Mouse (Mus musculus) c-Kit-positive CD71-positive TER-119-negative erythroid progenitor cells, embryonic 14.5 days (primary cell): ENCODE measurements around the gene Glud1.
"Not testable (repeated sequence)": the region's sequence is repeated elsewhere in the genome, so short reads cannot be mapped to it uniquely, and the experiment has no call there.

Source experiments
- DNase-seq: peaks from one replicate; pipeline ENCODE4 v3.0.0-alpha.2; 2013; ENCODE audit warnings: low read depth

Gene Glud1

DNA sequence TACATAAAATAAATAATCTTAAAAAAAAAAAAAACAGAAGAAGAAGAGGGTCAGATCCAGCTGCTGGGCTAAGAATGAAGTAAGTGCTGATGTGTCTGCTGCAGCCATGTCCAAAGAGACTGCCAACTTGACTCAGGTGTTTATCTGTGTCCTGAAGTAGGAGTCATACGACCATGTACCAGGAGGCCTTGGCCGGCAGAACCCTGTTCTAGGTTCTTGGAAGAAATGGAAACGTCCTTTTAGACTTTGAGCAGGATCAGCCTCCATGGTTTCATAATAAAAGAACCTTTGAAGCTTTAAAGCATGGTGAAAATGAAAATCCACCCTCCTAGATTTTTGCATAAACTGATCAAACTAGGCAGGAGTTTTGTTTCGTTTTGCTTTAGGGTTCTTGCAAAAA lies 43.9 kb downstream of the Glud1 start:
- no peak for DNase-seq

DNA sequence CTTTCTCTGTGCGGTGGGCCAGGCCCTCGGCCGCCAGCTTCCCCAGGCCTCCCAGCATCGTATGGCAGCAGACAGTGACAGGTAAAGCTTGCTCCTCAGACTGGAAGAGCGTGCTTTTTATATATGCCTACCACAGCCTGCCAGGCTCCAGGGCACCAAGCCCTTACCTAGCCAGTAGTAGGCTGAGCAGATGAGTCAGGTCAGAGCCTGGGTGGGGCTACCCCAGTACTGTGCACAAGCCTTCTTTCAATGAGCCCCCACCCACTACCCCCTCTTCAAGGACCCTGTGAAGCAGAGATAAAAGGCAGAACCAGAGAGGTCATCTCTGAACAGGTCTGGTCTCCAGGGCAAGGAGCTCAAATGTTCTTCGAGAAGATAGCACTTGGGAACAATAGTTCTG lies 44.8 kb downstream of the Glud1 start, which contains the start of gene Fam25c:
Fam25c (minus strand) TSS at position 133 of the 400 bp plus-strand sequence.
- no peak for DNase-seq

DNA sequence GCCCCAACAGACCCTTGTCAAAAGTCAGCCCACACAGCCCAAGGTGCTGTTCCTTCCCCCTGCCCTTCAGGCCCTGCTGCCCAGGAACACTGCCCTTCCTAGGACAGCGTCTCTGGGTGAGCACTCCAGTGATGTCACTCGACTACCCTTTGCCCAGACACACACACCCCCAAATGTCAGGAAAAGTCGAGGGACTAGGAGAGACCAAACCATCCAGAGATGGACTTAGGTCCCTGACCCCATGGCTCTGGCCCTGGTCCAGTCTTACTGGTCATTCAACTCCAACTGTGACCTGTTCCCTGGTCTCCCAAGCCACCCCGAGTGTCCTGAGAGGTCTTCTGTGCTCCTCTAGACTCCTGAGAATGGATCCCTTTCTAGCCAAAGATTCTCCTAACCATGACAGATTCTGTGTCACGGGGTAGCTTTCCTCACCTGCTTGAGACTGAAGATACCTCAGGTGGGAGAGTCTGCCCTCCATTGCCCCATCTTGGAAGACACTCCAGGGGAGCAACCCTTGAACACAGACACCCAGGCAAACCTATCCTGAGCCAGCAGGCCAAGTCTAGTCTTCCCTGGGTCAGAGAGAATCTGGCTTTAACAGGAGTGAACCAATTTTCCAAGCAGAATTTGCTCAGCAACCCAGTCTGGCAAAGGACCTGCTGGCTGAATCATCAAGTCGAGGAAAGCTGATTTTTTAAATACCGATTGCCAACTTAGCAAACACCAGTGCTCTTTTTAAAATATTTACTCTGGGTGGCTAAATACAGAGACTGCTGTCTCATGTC lies 47.3 kb downstream of the Glud1 start:
- DNase-seq = no peak

DNA sequence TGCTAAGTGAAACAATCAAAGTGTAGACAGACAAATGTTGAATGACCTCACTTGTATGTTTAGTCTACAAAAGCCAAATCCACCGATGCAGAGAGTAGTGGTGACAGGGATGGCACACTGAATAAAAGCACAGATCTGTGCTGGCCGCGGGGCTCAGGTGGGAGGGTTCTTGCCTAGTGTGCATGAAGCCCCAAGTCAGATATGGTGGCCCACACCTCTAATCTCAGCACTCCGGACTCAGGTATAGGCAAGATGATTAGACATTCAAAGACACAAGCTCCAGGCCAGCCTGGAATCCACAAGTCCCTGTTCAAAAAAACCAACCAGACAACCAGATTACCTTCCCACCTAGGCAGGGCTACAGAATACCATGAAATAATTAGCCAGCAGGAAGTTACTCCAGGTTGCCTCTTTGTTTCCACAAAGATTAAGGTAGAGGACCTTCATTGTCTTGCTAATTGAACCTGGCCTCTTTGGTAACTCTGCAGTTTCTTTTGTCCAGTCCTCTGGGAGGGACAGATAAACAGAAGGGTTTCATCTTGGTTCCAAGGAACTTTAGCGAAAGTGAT lies 49.2 kb downstream of the Glud1 start:
- DNase-seq = no peak

DNA sequence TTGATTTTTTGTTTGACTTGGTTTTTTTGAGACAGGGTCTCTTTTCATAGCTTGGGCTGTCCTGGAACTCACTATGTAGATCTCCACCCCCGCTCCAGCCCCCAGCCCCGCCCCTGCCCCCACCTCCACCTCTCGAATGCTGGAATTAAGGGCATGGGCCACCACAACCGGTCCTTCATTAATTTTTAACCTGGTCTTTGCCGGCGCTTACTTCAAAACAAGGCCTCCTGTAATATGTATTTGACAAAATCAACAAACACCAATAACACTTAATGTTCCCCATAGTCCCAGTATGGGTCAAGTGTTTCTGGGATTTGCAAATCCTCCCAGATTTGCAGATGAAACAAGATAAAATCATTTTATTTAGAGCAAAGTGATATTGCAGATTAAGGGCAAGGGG lies 49.7 kb downstream of the Glud1 start:
- no peak for DNase-seq

DNA sequence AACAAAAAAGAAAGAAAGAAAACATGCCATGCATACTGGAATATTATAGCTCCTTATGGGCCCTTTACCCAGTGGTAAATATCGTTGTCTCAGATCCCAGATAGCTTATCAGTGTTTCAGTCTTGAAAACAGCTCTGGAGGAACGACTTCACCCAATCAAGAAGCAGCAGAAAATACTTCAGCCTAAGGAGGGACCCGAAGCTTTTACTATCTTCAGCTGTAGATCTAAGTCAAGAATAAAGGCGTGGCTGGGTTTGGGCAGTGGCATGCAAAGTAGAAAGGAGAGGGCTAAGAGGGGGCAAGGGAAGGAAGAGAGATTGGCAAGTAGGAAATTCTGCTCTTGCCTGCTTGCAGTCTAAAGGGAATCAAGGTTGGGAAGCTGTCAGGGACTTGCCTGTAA lies 51.6 kb downstream of the Glud1 start:
- DNase-seq = no peak

DNA sequence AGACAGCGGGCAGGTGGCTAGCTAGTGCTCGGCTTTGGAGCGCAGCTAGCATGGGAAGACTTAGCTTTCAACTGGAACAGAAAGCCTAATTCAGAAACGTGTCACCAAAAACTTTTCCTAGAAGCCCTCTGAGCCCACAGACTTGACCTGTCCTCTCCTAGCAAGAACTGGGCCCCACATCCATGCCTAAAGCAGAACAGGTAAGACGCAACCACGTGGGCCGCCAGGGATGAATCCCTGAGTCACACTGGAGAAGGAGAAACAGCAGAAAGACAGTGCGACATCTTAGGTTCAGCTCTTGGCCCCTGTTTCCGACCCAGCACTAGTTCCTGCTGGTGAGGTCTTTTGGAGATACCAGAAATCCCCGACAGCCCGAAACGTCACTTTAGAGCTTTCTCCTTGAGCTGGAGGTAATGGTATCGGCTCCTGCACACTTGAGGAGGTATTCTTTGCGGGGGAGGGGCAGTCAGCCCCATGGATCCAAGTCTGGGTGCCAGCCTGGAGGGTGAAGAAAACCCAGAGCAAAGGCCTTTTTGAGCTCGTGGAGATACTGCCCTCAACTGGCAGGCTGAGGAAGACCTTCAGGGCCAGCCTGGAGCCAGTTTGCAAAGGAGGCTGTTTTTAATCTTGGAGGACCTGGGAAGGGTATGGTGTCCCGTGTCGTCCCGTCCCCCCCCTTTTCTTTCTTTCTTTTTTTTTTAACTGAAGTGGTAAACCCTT lies 52.4 kb downstream of the Glud1 start:
- peak; percentile 25 for DNase-seq

DNA sequence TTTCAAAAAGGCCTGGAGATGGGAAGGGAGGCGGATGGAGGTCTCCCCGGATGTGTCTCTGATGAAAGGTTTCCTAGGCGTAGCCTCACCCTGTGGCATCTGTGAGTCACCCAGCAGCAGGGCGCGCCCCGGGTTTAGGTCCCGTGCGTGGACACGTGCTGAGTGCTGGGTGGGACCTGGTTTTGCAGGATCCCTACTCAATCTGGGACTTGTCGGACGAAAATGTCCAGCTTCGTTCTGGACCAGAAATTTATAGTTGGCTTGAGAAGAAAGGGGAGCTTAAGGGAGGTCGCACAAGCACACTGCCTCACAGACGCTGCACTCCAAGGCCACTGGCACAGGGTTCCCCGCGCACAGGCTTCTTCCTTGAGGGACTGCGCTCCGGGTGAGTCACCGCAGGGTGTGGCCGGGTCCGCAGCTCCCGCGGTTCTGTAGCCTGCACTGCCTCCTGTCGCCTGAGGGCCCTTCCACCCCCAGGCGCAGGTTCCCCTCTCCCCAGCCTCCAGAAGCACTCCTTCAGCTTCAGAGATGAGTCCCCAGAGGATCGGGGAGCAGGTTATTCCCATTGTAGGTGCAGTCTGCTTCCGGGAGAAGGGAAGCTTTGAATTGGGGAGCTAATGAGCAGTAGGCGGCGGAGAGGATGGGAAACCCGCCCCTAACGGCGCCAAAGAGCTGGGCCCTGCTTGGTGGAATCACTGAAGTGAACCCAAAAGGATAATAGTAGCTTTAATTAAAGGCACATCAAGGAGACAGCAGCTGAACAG lies 53.1 kb downstream of the Glud1 start:
- DNase-seq = no peak

DNA sequence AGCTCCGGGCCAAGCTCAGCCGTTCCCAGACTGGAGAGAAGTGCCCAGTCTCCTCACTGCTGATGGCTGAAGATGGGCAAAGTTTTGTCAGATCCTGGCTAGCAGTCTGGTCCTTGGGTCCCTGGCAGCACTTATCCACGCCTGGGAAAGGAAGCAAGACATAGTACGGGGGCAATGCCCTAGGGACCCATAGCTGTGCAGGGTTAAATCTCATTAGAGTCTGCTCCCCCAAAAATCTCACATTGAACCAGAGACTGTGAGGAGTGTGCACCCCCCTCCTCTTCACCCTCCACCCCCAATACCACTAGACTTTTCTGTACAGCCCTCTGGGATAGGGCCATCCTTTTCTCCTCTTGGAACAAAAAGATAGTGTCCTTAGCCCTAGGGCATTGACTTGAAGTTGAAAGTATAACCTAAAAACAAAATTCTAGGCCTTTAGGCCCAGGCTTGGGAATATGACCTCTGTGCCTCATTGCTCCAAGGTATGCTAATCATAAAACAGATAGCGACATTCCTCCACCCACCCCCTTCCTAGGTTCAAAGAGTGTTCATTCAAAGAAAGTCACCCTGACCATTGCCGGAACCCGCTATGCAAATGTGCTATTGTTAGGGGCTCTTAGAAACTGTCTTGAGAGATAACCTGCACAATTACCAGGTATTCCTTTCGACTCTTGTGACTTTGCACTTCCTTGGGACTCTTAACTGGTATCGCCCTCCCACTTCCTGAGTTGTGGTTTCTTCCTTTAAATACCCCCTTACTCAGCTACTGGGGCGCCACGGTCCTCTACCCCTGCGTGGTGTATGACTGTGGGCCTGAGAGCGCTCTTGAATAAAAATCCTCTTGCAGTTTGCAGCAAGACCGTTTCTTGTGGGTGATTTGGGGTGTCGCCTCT lies 54.0 kb downstream of the Glud1 start:
- DNase-seq = not testable (repeated sequence)

DNA sequence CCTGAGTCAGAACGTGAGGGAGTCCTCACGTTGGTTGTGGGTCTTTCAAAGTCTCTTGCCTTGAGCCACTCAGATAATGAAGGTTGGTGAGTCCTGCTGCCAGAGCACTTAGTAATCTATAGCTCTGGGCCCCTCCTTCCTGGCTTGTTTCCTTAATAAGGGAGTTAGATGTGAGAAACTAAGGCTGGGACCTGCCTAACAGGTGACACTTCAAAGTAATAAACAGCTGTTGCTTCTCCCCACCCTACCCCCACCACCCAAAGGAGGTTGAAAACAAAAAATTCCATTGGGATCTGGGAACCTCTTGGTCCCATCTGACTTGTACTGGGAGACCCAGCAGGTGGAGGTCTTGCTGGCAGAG lies 54.6 kb downstream of the Glud1 start:
- no peak for DNase-seq

DNA sequence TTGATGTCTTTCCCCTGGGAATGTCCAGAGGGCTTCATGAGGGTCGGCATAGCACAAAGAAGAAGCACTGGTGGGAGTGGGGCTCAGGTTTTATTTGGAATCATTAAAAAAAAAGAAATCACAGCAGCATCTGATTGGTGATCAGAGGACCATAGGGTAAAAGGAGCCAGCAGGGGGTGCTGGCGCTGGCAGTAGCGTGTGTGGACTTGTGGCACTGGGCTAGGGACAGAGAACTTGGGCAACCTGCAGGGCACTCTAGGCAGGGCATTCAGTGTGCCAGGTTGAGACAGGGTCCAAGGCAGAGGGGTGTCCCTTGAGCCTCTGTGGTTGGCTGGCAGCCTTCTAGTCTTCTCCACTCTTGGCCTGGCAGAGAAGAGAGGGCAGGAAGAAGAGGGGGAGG lies 59.7 kb downstream of the Glud1 start:
- no peak for DNase-seq

DNA sequence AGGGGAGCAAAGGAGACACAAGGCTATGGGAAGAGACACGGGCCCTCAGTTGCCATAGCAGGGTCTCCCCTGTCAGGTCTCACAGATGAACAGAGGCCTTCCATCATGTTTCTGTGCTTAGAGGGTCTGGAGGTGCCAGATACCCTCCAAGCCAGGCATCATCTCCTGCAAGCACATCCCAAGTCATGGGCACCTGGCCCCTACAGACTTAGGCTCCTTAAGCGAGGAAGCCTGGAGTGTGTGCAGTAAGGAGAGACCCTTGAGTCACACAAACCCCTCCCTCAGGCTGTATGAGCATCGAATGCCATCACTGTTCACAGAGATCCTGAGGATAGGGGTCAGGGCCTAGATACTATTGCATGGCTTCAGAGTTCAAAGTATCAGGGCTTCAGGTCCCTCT lies 60.4 kb downstream of the Glud1 start:
- DNase-seq = no peak

DNA sequence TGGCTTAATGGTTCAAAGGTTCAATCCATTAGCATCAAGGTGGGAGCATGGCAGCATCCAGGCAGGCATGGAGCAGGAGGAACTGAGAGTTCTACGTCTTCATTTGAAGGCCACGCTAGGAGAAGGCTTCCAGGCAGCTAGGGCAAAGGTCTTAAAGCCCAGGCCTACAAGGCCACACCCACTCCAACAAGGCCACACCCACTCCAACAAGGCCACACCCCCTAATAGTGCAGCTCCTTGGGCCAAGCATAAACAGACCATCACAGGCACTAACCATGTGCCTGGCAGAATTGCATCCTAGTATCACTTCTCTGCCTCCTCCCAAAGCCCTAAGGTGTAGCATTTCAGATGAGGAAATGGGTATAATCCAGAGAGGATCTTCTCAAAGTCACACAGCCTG lies 61.2 kb downstream of the Glud1 start:
- no peak for DNase-seq

DNA sequence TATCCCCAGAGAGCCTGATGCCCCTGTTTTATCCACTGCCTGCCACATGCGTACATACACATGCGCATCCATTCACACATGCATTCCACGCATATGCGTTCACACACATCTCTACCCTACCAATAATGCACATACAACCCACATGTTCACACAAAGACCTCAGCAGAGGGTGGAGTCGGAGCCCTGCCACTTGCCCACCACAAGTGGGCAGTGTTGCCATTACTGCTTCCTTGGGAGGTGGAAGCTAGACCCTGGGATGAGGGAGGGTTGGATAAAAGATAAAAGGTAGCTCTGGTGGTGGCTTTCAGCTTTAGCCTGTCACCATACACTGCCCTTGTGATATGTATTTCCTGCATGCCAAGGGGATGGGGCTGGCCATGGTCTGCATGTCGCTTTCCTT lies 62.1 kb downstream of the Glud1 start:
- no peak for DNase-seq

DNA sequence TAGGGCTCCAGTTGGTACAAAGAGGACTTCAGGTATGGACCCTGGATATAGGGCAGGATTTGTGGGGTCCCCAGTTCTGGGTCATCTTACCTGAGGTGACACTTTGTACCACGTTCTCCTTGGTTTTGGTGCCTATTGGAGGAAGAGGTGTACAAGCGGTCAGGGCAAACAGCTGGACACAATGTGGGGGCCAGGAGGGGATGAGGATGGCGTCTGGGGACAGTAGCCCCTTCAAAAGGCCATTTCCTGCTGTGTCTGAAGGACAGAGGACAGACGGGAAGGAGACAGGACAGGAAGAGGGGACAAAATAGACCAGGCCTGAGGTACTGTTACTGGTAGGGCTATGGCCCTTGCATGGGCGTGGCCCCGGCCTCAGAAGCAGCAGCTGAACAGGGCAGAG lies 63.1 kb downstream of the Glud1 start:
- no peak for DNase-seq

DNA sequence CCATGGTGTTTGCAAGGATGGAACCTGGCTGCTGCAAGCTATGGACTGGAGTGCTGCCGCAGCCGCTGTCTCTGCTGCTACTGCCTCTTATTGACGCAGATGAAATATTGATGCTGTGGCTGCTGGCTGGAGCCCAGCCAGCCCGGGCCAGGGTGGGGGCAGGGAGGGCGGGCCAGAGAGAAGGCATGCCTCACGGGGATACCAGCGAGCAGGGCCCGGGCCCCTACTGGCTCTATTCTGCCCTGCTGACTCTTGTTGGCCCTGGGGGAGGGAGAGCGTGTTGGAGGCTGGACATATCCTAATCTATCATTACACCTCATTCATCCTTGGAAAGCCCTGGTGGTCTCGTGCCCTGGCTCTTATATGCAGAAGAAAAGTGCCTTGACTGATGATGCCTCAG lies 64.0 kb downstream of the Glud1 start, which contains the start of gene Sncg:
Sncg (minus strand) TSS at position 213 of the 400 bp plus-strand sequence.
- no peak for DNase-seq

DNA sequence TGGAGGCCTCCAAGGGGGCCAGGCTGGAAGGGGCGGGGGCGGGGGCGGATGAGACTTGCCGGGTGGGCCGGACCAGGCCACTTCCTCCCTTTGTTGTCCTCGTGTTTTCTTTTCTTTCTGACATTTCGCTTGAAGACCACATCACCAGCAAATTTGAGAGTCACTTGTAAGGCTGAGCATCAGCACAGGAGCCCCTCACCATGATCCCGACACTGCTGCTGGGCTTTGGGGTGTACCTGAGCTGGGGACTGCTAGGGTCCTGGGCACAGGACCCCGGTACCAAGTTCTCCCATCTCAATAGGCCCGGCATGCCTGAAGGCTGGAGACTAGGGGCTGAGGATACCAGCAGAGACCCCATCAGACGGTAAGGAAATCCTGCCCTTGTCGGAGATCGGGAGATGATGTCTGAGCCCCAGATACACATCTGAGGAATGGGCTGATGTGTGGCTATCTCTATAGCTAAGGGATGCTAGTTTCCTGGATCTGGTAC lies 64.9 kb downstream of the Glud1 start, which contains the start of gene Mmrn2:
Mmrn2 (plus strand) TSS at position 51 of the 490 bp plus-strand sequence.
- DNase-seq = no peak

DNA sequence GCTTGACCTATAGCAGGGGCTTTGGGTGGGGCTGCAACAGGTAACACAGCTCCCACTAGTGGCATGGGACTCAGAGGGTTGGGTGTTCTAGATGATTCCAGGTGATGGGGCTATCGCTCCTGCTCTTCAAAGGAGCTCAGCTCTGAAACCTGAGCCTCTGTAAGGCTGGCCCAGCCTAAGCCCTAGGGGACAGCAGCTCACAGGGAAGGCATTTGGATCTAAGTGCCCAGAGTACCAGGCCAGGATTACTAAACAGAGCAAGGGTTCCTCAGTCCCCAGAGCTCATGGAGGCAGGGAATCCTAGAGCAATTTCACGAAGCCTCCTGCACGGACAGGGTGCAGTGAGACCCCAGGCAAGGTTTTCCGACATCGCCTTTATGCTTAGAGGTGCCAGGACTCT lies 65.4 kb downstream of the Glud1 start:
- DNase-seq = no peak

DNA sequence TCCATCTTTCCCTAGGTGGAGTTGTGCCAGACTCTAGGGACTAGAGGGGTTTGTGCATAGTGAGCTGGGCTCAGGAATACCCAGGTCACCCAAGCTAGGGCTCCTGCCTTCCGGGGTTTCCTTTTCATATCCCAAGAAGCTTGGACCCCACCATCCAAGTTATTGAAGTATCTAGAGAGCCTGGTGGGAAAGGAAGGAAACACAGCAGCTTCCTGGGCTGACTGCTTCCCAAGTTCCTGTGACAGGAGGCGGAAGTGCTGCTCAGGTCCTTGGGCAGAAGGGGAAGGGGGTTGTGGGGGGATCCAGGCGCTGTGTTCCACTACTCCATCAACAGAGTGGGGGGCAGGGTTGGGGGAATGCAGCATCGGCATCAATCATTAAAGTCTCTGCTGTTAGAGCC lies 66.6 kb downstream of the Glud1 start:
- no peak for DNase-seq

DNA sequence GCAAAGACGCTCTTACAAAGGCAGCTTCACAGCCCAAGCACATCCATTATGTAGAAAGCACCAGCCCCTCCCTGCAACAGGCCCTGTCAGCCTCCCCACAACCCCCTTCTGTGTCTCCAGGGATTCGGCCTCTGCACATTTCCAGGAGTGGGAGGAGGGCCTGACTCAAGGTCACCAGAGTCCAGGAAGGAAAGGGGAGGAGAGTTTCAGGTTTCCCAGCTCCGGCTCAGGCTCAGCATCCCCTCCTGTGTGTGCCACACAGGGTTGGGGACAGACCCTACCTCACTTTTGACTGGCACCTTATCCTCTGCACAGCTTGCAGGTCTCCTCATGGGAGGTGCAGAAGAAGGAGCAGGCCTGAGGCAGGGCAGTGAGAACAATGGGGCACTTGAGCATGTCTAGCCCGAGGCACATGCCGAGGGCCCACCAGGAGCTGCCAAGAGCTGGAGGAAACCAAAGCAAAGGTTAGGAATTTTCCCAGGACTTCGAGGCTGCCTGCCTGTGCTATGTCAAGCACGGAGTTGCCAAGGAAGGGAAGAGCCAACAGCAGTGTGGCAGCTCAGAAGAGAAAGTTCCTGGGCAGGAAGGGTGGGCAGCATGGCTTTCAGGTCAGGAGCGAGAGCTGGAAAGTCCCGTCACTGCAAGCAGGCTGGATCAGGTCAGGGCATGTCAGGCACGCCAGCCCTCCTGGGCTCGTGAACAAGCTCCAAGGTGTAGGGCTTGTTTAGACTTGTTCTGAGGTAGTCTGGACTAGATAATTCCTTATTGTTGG lies 68.2 kb downstream of the Glud1 start:
- DNase-seq = no peak
